Mouse (Mus musculus) MEL (cell line): ENCODE results near the gene Trap1. TPM values are rescaled to one million over a fixed set of nuclear protein-coding genes. Genes with fewer than 3 reads are reported as not detected.

ENCODE experiments used
- DNase-seq: peaks from one replicate; pipeline ENCODE4 v3.0.0; 2011; ENCODE audit warnings: low read depth, low spot score
- H3K27ac ChIP-seq: 2 replicates; pipeline ENCODE4 v1.5.1; 2012; ENCODE audit warnings: low read depth, mild to moderate bottlenecking, control low read depth, low read length, moderate library complexity; ENCODE audit not compliant: control insufficient read depth
- H3K27me3 ChIP-seq, 2 experiments: fragments of 150-350 bp in 1 of 2; sonication (generic) in 1 of 2; 2 replicates each; pipeline ENCODE4 v1.6.1; 2012; ENCODE audit warnings: low read length in 2 of 2, mild to moderate bottlenecking in 2 of 2, improper control_type of control experiment in 1 of 2, moderate library complexity in 1 of 2; ENCODE audit not compliant: insufficient read depth in 2 of 2, control insufficient read depth in 1 of 2
- H3K36me3 ChIP-seq, 2 experiments: 2 replicates each; pipeline ENCODE4 v1.6.1; 2012 to 2014; ENCODE audit warnings: low read length in 2 of 2, improper control_type of control experiment in 1 of 2, inconsistent platforms in 1 of 2, mild to moderate bottlenecking in 1 of 2; ENCODE audit not compliant: insufficient read depth in 2 of 2, control insufficient read depth in 1 of 2
- H3K4me1 ChIP-seq, 2 experiments: fragments of 150-350 bp in 1 of 2; sonication (generic) in 1 of 2; 2 replicates each; pipeline ENCODE4 v1.6.1; 2012; ENCODE audit warnings: low read length in 2 of 2, improper control_type of control experiment in 1 of 2, mild to moderate bottlenecking in 1 of 2; ENCODE audit not compliant: insufficient read depth in 2 of 2, control insufficient read depth in 1 of 2
- H3K4me3 ChIP-seq, 2 experiments: fragments of 150-350 bp in 1 of 2; sonication (generic) in 1 of 2; 2 replicates each; pipeline ENCODE4 v1.5.1; 2012; ENCODE audit warnings: low read depth in 2 of 2, low read length in 2 of 2, mild to moderate bottlenecking in 2 of 2, moderate library complexity in 2 of 2, control low read depth in 1 of 2, improper control_type of control experiment in 1 of 2; ENCODE audit not compliant: control insufficient read depth in 1 of 2, insufficient read depth in 1 of 2
- H3K79me2 ChIP-seq: 2 replicates; pipeline ENCODE4 v1.6.1; 2012; ENCODE audit warnings: mild to moderate bottlenecking, low read length, moderate library complexity; ENCODE audit not compliant: control insufficient read depth, poor library complexity, insufficient read depth
- H3K9ac ChIP-seq: 2 replicates; pipeline ENCODE4 v1.6.1; 2012; ENCODE audit warnings: low read depth, mild to moderate bottlenecking, control low read depth, low read length, moderate library complexity; ENCODE audit not compliant: control insufficient read depth, poor library complexity, severe bottlenecking
- H3K9me3 ChIP-seq: fragments of 150-350 bp; sonication (generic); replicated peaks from 2 replicates; pipeline ENCODE4 v1.6.1; 2012; ENCODE audit warnings: mild to moderate bottlenecking, low read length, improper control_type of control experiment, moderate library complexity; ENCODE audit not compliant: insufficient read depth
- BHLHE40 ChIP-seq: IDR thresholded peaks from 2 replicates; pipeline ENCODE4 v1.6.1; 2012; ENCODE audit warnings: low read depth, mild to moderate bottlenecking, inconsistent platforms, low read length, improper control_type of control experiment, borderline replicate concordance
- CHD2 ChIP-seq: IDR thresholded peaks from 2 replicates; pipeline ENCODE4 v1.6.1; 2011; ENCODE audit warnings: low read length, improper control_type of control experiment
- ELF1 ChIP-seq: IDR thresholded peaks from 2 replicates; pipeline ENCODE4 v1.6.1; 2014; ENCODE audit warnings: low read depth, mild to moderate bottlenecking, inconsistent platforms, low read length, improper control_type of control experiment, moderate library complexity
- EP300 ChIP-seq, 2 experiments: IDR thresholded peaks; 2 replicates each; pipeline ENCODE4 v1.6.1; 2011; ENCODE audit warnings: improper control_type of control experiment in 2 of 2, low read length in 2 of 2, low read depth in 1 of 2, mild to moderate bottlenecking in 1 of 2
- ETS1 ChIP-seq: IDR thresholded peaks from 2 replicates; pipeline ENCODE4 v1.6.1; 2012; ENCODE audit warnings: low read depth, mild to moderate bottlenecking, inconsistent platforms, low read length, improper control_type of control experiment, moderate library complexity
- GABPA ChIP-seq: IDR thresholded peaks from 2 replicates; pipeline ENCODE4 v1.6.1; 2012; ENCODE audit warnings: low read depth, mild to moderate bottlenecking, inconsistent platforms, low read length, improper control_type of control experiment, moderate library complexity
- GATA1 ChIP-seq: IDR thresholded peaks from 2 replicates; pipeline ENCODE4 v1.6.1; 2011; ENCODE audit warnings: low read depth, low read length, improper control_type of control experiment
- JUND ChIP-seq: IDR thresholded peaks from 2 replicates; pipeline ENCODE4 v1.6.1; 2011; ENCODE audit warnings: low read depth, mild to moderate bottlenecking, improper control_type of control experiment, low read length
- MAX ChIP-seq: IDR thresholded peaks from 2 replicates; pipeline ENCODE4 v1.6.1; 2011; ENCODE audit warnings: low read length, improper control_type of control experiment
- MYB ChIP-seq: IDR thresholded peaks from 2 replicates; pipeline ENCODE4 v1.6.1; 2011; ENCODE audit warnings: mild to moderate bottlenecking, low read depth, low read length, improper control_type of control experiment
- NELFE ChIP-seq: IDR thresholded peaks from 2 replicates; pipeline ENCODE4 v1.6.1; 2011; ENCODE audit warnings: low read depth, low read length, improper control_type of control experiment
- POLR2AphosphoS2 ChIP-seq: IDR thresholded peaks from 2 replicates; pipeline ENCODE4 v1.6.1; 2011; ENCODE audit warnings: low read length, improper control_type of control experiment
- RCOR1 ChIP-seq: IDR thresholded peaks from 2 replicates; pipeline ENCODE4 v1.6.1; 2012; ENCODE audit warnings: low read depth, mild to moderate bottlenecking, inconsistent platforms, low read length, improper control_type of control experiment
- SIN3A ChIP-seq: IDR thresholded peaks from 2 replicates; pipeline ENCODE4 v1.6.1; 2012; ENCODE audit warnings: low read length, improper control_type of control experiment, inconsistent platforms
- TBP ChIP-seq: IDR thresholded peaks from 2 replicates; pipeline ENCODE4 v1.8.0; 2011; ENCODE audit warnings: low read depth, low read length, improper control_type of control experiment
- TCF12 ChIP-seq: IDR thresholded peaks from 2 replicates; pipeline ENCODE4 v1.6.1; 2014; ENCODE audit warnings: low read depth, mild to moderate bottlenecking, inconsistent platforms, low read length, improper control_type of control experiment, moderate library complexity
- UBTF ChIP-seq: IDR thresholded peaks from 2 replicates; pipeline ENCODE4 v1.6.1; 2012; ENCODE audit warnings: low read depth, mild to moderate bottlenecking, inconsistent platforms, low read length, improper control_type of control experiment, moderate library complexity, borderline replicate concordance; ENCODE audit not compliant: insufficient read depth
- USF2 ChIP-seq, 2 experiments: IDR thresholded peaks; 2 replicates each; pipeline ENCODE4 v1.6.1; 2011 to 2012; ENCODE audit warnings: improper control_type of control experiment in 2 of 2, low read length in 2 of 2, borderline replicate concordance in 1 of 2, inconsistent platforms in 1 of 2, low read depth in 1 of 2, mild to moderate bottlenecking in 1 of 2; ENCODE audit not compliant: insufficient read depth in 1 of 2
- ZNF384 ChIP-seq: IDR thresholded peaks from 2 replicates; pipeline ENCODE4 v1.6.1; 2012; ENCODE audit warnings: low read depth, mild to moderate bottlenecking, inconsistent platforms, low read length, improper control_type of control experiment
- polyA plus RNA-seq, 2 experiments: library from polyadenylated mRNA; stranded (reverse) in 1 of 2; unstranded in 1 of 2; fragments of >175 nt in 1 of 2; fragments of >200 nt in 1 of 2; gene quantifications; 2 replicates each; pipeline versions ENCODE4 v1.2.1 to v1.2.4; 2012; ENCODE audit warnings: low replicate concordance in 2 of 2, low read depth in 1 of 2; ENCODE audit not compliant: insufficient read length in 2 of 2, insufficient read depth in 1 of 2, missing spikeins in 1 of 2
- total RNA-seq: library from RNA; depleted of rRNA; stranded (reverse); fragments of 300-350 nt; gene quantifications from 2 replicates; pipeline ENCODE4 v1.2.3, GENCODE M21; 2012

Gene Trap1
- total and polyA plus RNA-seq, 3 experiments, result 120 to 299 (median 214) TPM

DNA sequence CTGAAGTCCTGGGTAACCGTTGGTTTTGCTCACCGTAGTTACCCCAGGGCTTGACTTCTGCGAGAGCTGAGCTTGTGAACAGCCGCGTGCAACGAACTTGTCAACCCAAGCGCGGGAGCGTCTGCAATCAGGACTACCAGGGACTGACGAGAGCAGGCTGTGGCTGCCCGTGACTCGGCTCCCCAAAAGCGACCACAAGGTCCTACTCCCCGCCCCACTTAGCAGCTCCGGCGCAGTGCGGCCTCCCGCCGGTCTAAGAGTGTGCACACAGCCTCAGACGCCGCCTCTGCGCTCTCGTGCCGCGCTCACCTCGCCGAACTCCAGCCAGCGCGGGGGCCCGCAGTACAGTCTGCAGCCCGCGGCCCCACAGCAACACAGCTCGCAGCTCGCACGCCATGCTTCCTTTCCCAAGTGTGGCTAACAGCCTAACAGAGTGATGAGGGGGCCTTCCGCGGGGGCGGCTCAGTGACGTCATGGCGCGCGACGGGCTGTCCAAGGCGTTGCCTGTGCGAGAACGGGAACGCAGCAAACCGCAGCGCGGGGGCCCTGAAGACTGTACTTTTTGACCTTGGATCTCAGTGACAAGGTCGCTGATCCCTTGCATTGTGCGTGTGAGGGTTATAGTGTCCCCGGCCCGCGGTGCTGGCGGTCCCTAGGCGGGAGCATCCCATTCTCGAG, at the start of gene Trap1 (continued):
- TF ChIP-seq CHD2 (0 out of 2 replicates have a peak, but pooled peaks have one; percentile 28), ZNF384 (no peak), ELF1 (peak; percentile 79), SIN3A (peak; percentile 98)
- TF ChIP-seq, all 39 proteins: peak for 21

DNA sequence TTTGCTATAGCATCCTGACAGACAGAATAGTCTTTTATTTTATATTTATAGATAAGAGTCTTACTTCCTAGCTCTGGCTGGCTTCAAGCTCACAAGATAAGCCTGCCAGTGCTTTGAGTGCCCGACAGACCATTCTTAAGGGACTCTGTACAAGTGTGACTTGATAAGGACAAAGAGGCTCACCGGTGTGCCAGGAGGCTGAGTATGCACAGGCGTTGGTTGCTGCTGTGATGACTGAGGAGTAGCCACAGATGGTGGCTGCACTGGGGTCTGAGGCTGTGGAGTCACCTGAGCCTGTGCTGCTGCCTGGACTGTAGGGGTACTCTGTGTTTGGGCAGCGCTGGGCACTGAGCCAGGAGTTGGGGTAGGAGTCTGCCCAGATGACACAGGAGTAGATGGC, 39.4 kb upstream of the Trap1 start:
- Histone ChIP-seq H3K79me2 (no peaks in the 10 kb centered on the region), H3K4me3 (no peak overlapping the region), H3K4me1 (peaks cover 3 to 5% of the 10 kb centered on the region in 2 experiments; a peak in 3 of 4 replicates), H3K9ac (no peak overlapping the region), H3K9me3 (no peaks in the 10 kb centered on the region), H3K27ac (no peak overlapping the region), H3K27me3 (no peaks in the 10 kb centered on the region), H3K36me3 (peaks cover 5 to 9% of the 10 kb centered on the region in 2 experiments)
- DNase-seq, result peak; percentile 76
- TF ChIP-seq SIN3A (peak; percentile 27; the same call in 1 of the 2 replicates), RCOR1 (peak; percentile 42; the same call in 1 of the 2 replicates), GABPA (no peak), JUND (no peak), ETS1 (peak; percentile 43), TCF12 (peak; percentile 29; the same call in 1 of the 2 replicates), EP300 (IDR thresholded peaks at IDR 0.05; ENCODE audit: low read depth in 1 of 2, low read length in 2 of 2) (peak; percentile 33 to 41; a peak in 3 of 4 replicates), GATA1 (peak; percentile 79), BHLHE40 (no peak), NELFE (no peak), TBP (no peak), POLR2AphosphoS2 (no peak), UBTF (no peak)

DNA sequence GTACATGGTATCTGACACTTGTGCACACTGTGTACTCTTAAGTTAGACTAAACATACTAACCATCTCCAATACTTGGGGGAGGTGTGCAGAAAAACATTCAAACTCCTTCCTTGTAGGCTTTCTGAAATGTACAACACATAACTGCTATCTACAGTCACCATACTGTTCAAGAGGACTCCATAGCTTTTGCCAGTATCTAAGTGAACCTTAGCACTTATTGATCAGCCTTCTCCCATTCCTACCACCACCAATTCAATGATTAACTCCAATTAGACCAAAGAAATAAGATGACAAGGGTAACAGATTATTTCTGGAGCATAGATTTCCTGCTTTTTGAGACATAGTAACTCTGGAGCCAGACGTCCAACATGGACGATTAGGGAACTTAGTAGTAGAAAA, 22.7 kb upstream of the Trap1 start:
- Histone ChIP-seq H3K36me3 (peaks cover 2 to 9% of the 10 kb centered on the region in 2 experiments), H3K79me2 (no peaks in the 10 kb centered on the region), H3K27me3 (no peaks in the 10 kb centered on the region), H3K4me1 (peaks cover 5 to 8% of the 10 kb centered on the region in 2 experiments), H3K9me3 (no peaks in the 10 kb centered on the region), H3K4me3 (no peak overlapping the region), H3K9ac (no peak overlapping the region), H3K27ac (no peak overlapping the region)
- no peak for DNase-seq
- TF ChIP-seq EP300 (IDR thresholded peaks at IDR 0.05; ENCODE audit: low read depth in 1 of 2, low read length in 2 of 2) (no peak), GATA1 (no peak), USF2 (IDR thresholded peaks at IDR 0.05; ENCODE audit: borderline replicate concordance in 1 of 2, insufficient read depth in 1 of 2, low read depth in 1 of 2, low read length in 2 of 2) (no peak), ELF1 (no peak), MYB (no peak), MAX (no peak)
